Mouse (Mus musculus) stomach, embryonic 14.5 days (tissue): ENCODE data around the gene Pfkfb2. TPM values are rescaled to one million over a fixed set of nuclear protein-coding genes. Genes with fewer than 3 reads are reported as not detected.
A peak's percentile ranks its signal among the peaks of the same experiment; 100 is the strongest.

ENCODE experiments used
- ATAC-seq: fragments of 200-750 bp; cut with Nextera tagmentation; 2 replicates; pipeline ENCODE4 v1.8.0; 2017; ENCODE audit warnings: low read depth, moderate TSS enrichment; ENCODE audit not compliant: insufficient number of reproducible peaks, insufficient read depth, low FRiP score
- H3K27ac ChIP-seq: fragments of 300-500 bp; sonication (generic); 2 replicates; pipeline ENCODE4 v1.5.1; 2014; ENCODE audit warnings: mild to moderate bottlenecking, low read length, moderate library complexity, mixed read lengths
- H3K27me3 ChIP-seq: fragments of 300-500 bp; sonication (generic); 2 replicates; pipeline ENCODE4 v1.6.1; 2014; ENCODE audit warnings: low read length, control low read depth, mixed read lengths; ENCODE audit not compliant: control insufficient read depth, insufficient read depth
- H3K36me3 ChIP-seq: fragments of 300-500 bp; sonication (generic); 2 replicates; pipeline ENCODE4 v1.6.1; 2014; ENCODE audit warnings: mild to moderate bottlenecking, control low read depth, low read length, moderate library complexity, mixed read lengths; ENCODE audit not compliant: control insufficient read depth, insufficient read depth
- H3K4me1 ChIP-seq: fragments of 300-500 bp; sonication (generic); 2 replicates; pipeline ENCODE4 v1.6.1; 2014; ENCODE audit warnings: low read length, control low read depth, mixed read lengths; ENCODE audit not compliant: control insufficient read depth, insufficient read depth
- H3K4me2 ChIP-seq: fragments of 300-500 bp; sonication (generic); replicated peaks from 2 replicates; pipeline ENCODE4 v1.6.1; 2014; ENCODE audit warnings: low read depth, low read length, control low read depth
- H3K4me3 ChIP-seq: fragments of 300-500 bp; sonication (generic); 2 replicates; pipeline ENCODE4 v1.5.1; 2014; ENCODE audit warnings: low read depth, low read length, control low read depth
- H3K9ac ChIP-seq: fragments of 300-500 bp; sonication (generic); replicated peaks from 2 replicates; pipeline ENCODE4 v1.6.1; 2014; ENCODE audit warnings: low read depth, mild to moderate bottlenecking, control low read depth, low read length, moderate library complexity, mixed read lengths
- H3K9me3 ChIP-seq: fragments of 300-500 bp; sonication (generic); 2 replicates; pipeline ENCODE4 v1.6.1; 2016; ENCODE audit warnings: low read depth, low read length, control low read depth; ENCODE audit not compliant: control insufficient read depth
- WGBS: fragments of 180-500 bp; shearing (Covaris S2); extraction: QIAGEN DNeasy Blood & Tissue Kit; methylation state at CpG from one replicate; pipeline ENCODE4 v1.1.7; 2014; 5-methylcytosine and 5-hydroxymethylcytosine counted together
- polyA plus RNA-seq: library from polyadenylated mRNA; unstranded; fragments of >200 nt; fragmentation: Nextera tagmentation; extraction: Ambion mirVana; gene quantifications from 2 replicates; pipeline ENCODE4 v1.2.1, GENCODE M21; 2014

Pfkfb2 gene
- polyA plus RNA-seq = 11.1 and 11.2 TPM in 2 replicates

DNA sequence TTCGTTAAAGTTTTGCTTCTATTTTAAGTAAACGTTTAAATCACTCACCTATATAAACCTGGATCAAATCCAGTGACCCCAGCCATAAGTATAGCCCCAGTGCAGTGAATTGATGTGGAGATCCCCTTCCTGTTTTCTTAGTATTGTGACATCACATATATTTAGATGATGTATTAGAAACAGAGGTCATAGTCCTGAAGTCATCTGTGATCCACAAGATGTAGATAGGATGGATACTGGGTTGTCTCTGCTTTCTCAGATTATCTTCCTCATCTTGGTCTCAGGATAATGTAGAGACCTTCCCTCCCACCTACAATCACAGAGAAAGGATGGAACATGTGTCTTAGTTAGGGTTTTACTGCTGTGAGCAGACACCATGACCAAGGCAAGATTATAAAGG is at the start of gene Pfkfb2:
Pfkfb2 (minus strand) TSS at position 101 of the 400 bp plus-strand sequence.
- H3K4me3 ChIP-seq = no peak within 1 kb of the TSS
- H3K27me3 ChIP-seq = no peaks in the 10 kb centered on the region
- no peaks in the 10 kb centered on the region for H3K9me3 ChIP-seq
- no peak within 1 kb of the TSS for H3K9ac ChIP-seq
- 78% methylated on average over 2 of the region's 2 CpGs for WGBS
- no peak for ATAC-seq
- no peaks in the 10 kb centered on the region for H3K4me1 ChIP-seq
- no peaks in the 10 kb centered on the region for H3K36me3 ChIP-seq
- no peak within 1 kb of the TSS for H3K27ac ChIP-seq
- H3K4me2 ChIP-seq = no peak within 1 kb of the TSS

DNA sequence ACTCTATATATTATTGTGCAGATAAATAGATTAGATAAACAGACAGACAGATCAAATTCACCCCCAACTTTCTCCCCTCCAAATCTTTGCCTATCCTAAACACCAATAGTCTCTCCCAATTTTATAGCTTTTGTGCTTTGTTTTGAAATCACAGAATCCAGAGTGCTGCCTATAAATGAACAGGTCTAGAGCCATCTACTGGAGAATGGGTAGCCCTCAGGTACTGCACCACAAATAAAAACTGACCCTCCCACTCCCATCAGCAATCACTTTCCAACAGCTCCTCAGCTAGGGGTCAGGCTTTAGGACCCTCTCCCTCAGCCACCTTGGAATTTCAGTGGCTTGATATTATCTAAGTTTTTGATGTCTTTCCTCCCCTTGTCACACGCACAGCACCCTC is 47.6 kb upstream of the Pfkfb2 start:
- Histone ChIP-seq H3K4me3 (no peak overlapping the region), H3K27me3 (no peaks in the 10 kb centered on the region), H3K4me2 (no peak overlapping the region), H3K27ac (no peak overlapping the region), H3K9ac (no peak overlapping the region), H3K36me3 (no peaks in the 10 kb centered on the region), H3K4me1 (no peaks in the 10 kb centered on the region), H3K9me3 (no peaks in the 10 kb centered on the region)
- no peak for ATAC-seq
- WGBS = 82% methylated on average over 1 of the region's 1 CpGs

- Histone ChIP-seq H3K27ac (no peak overlapping the region), H3K27me3 (no peaks in the 10 kb centered on the region), H3K9ac (no peak overlapping the region), H3K9me3 (no peaks in the 10 kb centered on the region), H3K36me3 (no peaks in the 10 kb centered on the region), H3K4me3 (no peak overlapping the region), H3K4me1 (no peaks in the 10 kb centered on the region), H3K4me2 (no peak overlapping the region)
- 76% methylated on average over 7 of the region's 7 CpGs for WGBS
- ATAC-seq = no peak
Observed at GRCm38 (mm10) chr1:130775691-130776331, 46.8 kb upstream of the Pfkfb2 start.

GRCm38 (mm10) chr1:130775234-130775633 is 46.2 kb upstream of the Pfkfb2 start:
- Histone ChIP-seq H3K4me1 (no peaks in the 10 kb centered on the region), H3K36me3 (no peaks in the 10 kb centered on the region), H3K9me3 (no peaks in the 10 kb centered on the region), H3K4me2 (no peak overlapping the region), H3K9ac (no peak overlapping the region), H3K27ac (no peak overlapping the region), H3K27me3 (no peaks in the 10 kb centered on the region), H3K4me3 (no peak overlapping the region)
- WGBS = 74% methylated on average over 2 of the region's 2 CpGs
- ATAC-seq = no peak

DNA sequence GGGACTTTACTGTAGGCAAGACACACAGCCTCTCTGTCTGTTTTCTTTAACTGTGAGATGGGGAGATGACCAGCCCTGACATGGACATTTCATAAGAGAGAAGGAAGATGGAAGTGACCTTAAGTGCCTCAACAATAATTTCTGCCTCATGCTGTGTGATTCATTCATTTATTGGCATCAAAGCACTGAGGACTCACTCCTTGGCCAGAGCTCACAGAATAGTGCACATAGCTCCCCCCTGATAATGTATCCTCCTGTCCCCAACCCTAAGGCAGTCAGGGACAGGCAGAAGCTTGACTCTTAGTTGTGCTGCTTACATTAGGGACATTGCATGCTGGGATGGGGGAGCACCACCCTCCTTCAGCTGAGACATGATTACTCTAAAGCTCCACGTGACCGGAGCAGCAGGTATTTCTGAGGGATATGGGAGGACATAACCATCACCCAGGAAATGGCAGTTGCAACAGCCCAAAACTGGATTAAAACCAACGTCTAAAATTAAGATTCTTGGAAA is 42.0 kb upstream of the Pfkfb2 start:
- Histone ChIP-seq H3K9ac (no peak overlapping the region), H3K27me3 (no peaks in the 10 kb centered on the region), H3K27ac (no peak overlapping the region), H3K4me1 (peaks cover 3% of the 10 kb centered on the region; the same call in 1 of the 2 replicates), H3K4me3 (no peak overlapping the region), H3K9me3 (no peaks in the 10 kb centered on the region), H3K36me3 (no peaks in the 10 kb centered on the region), H3K4me2 (no peak overlapping the region)
- 73% methylated on average over 3 of the region's 3 CpGs for WGBS
- ATAC-seq = no peak

DNA sequence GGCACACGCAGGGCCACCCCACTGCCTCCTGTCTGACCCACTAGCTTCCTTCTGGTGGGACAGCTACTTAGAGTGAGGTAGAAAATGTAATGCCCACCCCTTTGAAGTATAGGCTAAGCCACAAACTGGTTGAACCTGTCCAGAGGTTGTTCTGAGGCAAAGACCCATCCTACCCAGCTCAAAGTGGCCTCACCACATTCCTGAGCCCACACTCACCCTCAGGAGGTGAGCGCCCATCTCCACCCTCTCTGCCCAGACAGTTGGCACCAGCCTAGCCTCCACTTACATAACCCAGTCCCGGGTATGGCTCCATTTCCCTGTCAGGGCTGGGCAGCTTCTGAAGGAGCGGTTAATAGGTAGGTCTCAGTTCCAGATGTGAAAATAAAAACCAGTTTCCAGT is 41.4 kb upstream of the Pfkfb2 start:
- Histone ChIP-seq H3K27me3 (no peaks in the 10 kb centered on the region), H3K4me1 (peaks cover 3% of the 10 kb centered on the region; the same call in 1 of the 2 replicates), H3K4me3 (no peak overlapping the region), H3K36me3 (no peaks in the 10 kb centered on the region), H3K9ac (no peak overlapping the region), H3K4me2 (no peak overlapping the region), H3K27ac (no peak overlapping the region), H3K9me3 (no peaks in the 10 kb centered on the region)
- WGBS = 85% methylated on average over 4 of the region's 4 CpGs
- peak; percentile 82 for ATAC-seq

- Histone ChIP-seq H3K27me3 (no peaks in the 10 kb centered on the region), H3K4me2 (no peak overlapping the region), H3K36me3 (no peaks in the 10 kb centered on the region), H3K27ac (peak overlapping the region; percentile 12; the same call in 1 of the 2 replicates), H3K4me3 (no peak overlapping the region), H3K9me3 (no peaks in the 10 kb centered on the region), H3K4me1 (peaks cover 3% of the 10 kb centered on the region; the same call in 1 of the 2 replicates), H3K9ac (no peak overlapping the region)
- 89% methylated on average over 2 of the region's 2 CpGs for WGBS
- no peak for ATAC-seq
Observed at GRCm38 (mm10) chr1:130769925-130770324, 40.9 kb upstream of the Pfkfb2 start.

DNA sequence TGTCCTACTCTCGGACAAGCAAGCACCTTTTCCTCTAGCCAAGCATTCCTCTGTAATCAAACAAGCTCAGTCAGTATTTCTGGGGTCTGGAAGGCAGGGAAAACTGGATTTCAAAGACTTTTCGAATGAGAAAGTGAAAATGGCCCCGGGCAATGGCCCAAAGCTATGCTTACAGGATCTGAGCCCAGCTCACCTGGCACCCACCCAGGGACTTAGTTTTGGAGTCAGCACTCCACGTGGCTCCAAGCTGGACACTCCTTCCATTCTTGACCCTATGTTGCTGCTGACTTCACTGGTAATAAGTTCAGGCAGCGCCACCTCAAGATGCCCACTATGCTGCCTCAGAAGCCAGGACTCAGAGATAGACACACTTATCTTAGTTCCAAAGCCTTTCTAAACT is 38.0 kb upstream of the Pfkfb2 start:
- 82% methylated on average over 5 of the region's 5 CpGs for WGBS
- Histone ChIP-seq H3K9ac (no peak overlapping the region), H3K9me3 (no peaks in the 10 kb centered on the region), H3K4me1 (peaks cover 3% of the 10 kb centered on the region; the same call in 1 of the 2 replicates), H3K36me3 (no peaks in the 10 kb centered on the region), H3K4me2 (no peak overlapping the region), H3K27me3 (no peaks in the 10 kb centered on the region), H3K27ac (no peak overlapping the region), H3K4me3 (no peak overlapping the region)
- ATAC-seq = no peak
